Mouse (Mus musculus): ENCODE data around the gene Abhd12.

DNA sequence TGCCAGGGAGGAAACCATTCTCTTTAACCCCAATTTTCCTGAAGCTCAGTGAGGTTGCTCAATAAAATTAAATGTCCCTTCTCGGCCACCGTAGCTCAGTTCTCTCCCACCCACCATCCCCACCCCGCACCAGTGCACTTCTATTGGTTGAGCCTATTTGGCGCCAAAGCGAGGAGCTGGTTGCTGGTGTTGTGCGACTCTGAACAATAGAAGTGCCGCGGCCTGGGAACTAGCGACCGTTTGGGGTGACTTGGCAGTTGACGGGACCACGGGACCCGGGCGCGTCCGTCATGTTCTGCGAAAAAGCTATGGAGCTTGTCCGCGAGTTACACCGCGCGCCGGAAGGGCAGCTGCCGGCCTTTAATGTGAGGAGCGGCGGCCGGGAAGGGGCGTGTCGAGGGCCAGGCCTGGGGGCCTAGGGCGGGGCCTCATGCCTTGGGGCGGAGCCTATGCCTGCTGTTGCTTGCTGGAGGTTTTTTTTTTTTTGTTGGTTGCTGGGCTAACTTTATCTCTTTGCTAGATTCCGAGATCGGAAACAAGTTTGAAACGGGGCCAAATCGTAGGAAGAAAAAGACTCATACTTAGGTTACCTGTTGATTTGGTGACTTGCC, 5.0 kb upstream of the Abhd12 start:
- no peak for TF ChIP-seq CTCF (IDR thresholded peaks at IDR 0.05; ENCODE audit: control insufficient read depth, insufficient read depth, insufficient replicate concordance, low read depth, low read length)
- TF ChIP-seq POLR2A (IDR thresholded peaks at IDR 0.05; ENCODE audit: control insufficient read depth, low read depth, low read length), result peak; percentile 61
